Mouse (Mus musculus) heart, postnatal 36 days (tissue): ENCODE results near the gene Nptn. TPM values are rescaled to one million over a fixed set of nuclear protein-coding genes. Genes with fewer than 3 reads are reported as not detected.

Experiments
- DNase-seq, 2 experiments: peaks; one replicate each; pipeline ENCODE4 v3.0.0; 2021 to 2022
- intact Hi-C: fragments of 180-260 bp; cut with DNase I; formaldehyde crosslinking; loops from one replicate; pipeline ENCODE4 v1.15.1; 2025
- total RNA-seq, 2 experiments: library from RNA; stranded (reverse); gene quantifications; 2 replicates each; pipeline ENCODE4 v1.2.3; 2021

The Nptn gene
- total RNA-seq, 2 experiments from 2014 or later, result 130 to 145 TPM

DNA sequence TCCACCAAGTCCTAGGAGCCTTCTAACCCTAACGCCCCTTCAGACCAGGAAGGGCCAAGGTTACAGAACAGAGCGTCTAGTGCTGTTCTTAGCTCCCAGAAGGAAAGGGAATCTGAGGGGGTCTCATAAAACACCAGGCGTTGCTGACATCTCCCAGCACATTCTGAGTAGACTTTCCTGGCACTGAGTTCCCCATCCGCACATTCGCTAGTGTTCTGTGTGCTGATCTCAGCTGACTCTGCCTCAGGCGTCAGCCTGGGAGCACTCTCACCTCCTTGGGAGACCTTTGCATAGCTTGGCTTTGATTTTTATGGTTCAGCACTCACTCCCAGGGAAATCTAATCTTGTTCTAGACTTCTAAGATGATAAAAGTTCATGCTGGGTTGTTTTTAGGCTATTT is 93.3 kb downstream of the Nptn start:
- no peak for DNase-seq
- intact Hi-C loops, result no loop called here

GRCm38 (mm10) chr9:58681411-58681810 is 99.4 kb downstream of the Nptn start:
- no peak for DNase-seq
- intact Hi-C loops, result no loop called here

- no peak for DNase-seq
- intact Hi-C loops, result no loop called here
These were observed 100.1 kb downstream of the Nptn start for GRCm38 (mm10) chr9:58682106-58682505.

- no peak for DNase-seq
- intact Hi-C loops, result no loop called here
These were observed 101.3 kb downstream of the Nptn start for GRCm38 (mm10) chr9:58683372-58683771.

DNA sequence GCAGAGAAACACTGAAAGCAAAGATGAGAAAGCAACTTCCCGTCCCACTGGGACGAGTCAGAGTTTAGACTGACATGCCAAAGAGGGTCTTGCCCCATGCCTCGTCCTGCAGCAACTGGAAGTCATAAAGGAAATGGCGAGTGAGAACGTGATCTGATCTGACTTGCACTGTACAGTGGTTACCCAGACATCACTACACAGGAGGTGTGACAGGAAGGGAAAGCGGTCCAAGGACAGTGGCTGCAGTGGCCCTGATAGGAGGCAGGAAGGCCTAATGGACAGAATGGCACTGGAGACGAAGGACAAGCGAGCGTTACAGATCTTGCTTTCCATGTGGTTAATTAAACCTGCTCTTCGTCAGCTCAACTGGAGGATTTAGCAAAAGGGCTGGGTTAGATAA is 103.2 kb downstream of the Nptn start:
- intact Hi-C loops, result no loop called here
- DNase-seq, result no peak

GRCm38 (mm10) chr9:58688076-58688475 is 106.0 kb downstream of the Nptn start:
- intact Hi-C loops, result no loop called here
- DNase-seq, result no peak

GRCm38 (mm10) chr9:58690701-58691100 is 108.7 kb downstream of the Nptn start:
- intact Hi-C loops, result no loop called here
- no peak for DNase-seq

DNA sequence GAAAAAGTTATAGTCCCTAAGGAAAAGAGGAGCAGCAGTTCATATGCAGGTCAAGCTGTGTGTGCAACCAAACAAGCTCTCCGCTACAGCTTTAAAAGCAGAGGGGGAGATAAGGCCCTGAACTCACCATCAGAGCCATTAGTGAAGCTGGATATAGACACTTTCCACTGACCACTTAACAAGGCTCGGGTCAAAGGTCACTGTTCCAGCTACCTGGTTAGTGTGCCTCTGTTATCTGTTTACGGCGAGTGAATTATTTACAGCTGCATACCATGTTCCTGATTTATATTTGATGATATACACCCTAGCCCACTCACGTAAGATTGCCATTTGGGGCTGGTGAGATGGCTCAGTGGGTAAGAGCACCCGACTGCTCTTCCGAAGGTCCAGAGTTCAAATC is 109.4 kb downstream of the Nptn start:
- DNase-seq, result no peak
- intact Hi-C loops, result no loop called here

DNA sequence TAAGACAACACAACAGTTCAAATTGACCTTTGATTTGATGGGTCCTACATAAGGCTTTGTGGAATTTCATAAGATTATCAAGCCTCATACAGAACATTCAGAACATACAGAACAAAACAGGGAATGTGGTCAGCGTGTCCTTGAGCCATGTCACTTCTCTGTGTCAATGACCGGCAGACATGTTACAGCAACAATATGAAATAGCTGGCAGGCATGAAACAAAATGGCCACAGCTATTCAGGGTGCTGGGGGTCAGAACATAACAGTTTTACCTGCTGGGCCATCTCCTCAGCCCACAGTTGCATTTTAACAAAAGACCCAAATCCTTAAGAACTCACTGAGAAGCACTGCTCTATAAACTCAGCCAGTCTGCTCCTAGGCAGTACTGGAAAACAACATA is 116.4 kb downstream of the Nptn start:
- intact Hi-C loops, result no loop called here

GRCm38 (mm10) chr9:58701751-58702150 is 119.7 kb downstream of the Nptn start:
- no peak for DNase-seq
- intact Hi-C loops, result no loop called here

More for the DNA sequence above, 116.4 kb downstream of the Nptn start:
- no peak for DNase-seq

GRCm38 (mm10) chr9:58703766-58704165 is 121.7 kb downstream of the Nptn start:
- intact Hi-C loops, result no loop called here

DNA sequence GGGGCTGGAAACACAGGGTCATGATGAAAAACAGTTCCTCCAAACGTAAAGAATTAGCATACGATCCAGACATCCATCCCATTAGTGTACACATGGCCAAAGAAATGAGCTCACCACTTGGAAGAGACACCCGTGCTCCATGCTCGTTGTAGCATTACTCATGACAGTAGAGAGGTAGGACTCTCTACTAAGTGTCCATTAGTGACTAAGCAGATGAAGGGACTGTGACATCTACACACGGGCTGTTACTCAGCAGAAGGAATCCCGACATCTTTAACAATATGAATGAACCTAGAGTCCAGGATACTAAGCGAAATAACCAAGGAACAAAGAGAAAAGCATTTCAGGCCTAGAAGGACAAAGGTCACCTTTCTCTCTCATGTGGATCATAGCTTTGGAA is 124.0 kb downstream of the Nptn start:
- intact Hi-C loops, result no loop called here
- no peak for DNase-seq

More at GRCm38 (mm10) chr9:58703766-58704165, 121.7 kb downstream of the Nptn start:
- DNase-seq, result no peak

Other genes with a start within 250 kb of the Nptn start
- gene Tbc1d21, start 211.8 kb upstream of the Nptn start, total RNA-seq, result not detected
- gene Insyn1, start 93.6 kb upstream of the Nptn start, total RNA-seq, result 10 to 100 TPM; 15.0 to 19.2 TPM
- gene Cd276, start 26.8 kb upstream of the Nptn start, total RNA-seq, result 1 to 10 TPM; 8.1 to 9.9 TPM
- gene Rec114, start 161.7 kb downstream of the Nptn start, total RNA-seq, result 1 to 10 TPM; 1.7 to 3.3 TPM
- gene Hcn4, start 241.2 kb downstream of the Nptn start, total RNA-seq, result 1 to 10 TPM; 6.2 to 7.2 TPM